Mouse (Mus musculus): ENCODE data around the gene Sap30l. TPM values are rescaled to one million over a fixed set of nuclear protein-coding genes. Genes with fewer than 3 reads are reported as not detected.

The Sap30l gene
- polyA plus RNA-seq, 1 experiment from 2014 or later: 9.6 TPM

DNA sequence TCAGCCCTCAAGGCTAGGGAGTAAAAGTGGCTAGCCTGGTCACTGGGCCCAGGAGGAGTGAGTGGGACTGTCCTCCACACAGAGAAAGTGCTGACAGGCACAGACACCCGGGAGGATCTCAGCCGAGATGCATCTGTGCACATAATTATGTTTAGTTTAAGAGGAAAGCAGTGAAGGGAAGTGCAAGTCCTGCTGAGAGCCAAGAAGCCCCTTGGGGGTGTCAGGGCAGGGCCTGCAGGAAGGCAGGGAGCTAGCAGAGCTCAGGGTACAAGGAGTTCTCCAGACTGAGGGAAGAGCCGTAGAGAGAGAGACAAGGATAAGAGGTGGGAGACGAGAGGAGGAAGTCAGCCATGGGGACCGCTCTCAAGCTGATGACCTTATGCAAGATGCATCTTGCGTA lies 25.6 kb upstream of the Sap30l start:
- H3K4me3 ChIP-seq: no peak overlapping the region
- H3K9ac ChIP-seq: no peak overlapping the region
- WGBS: 66% methylated on average over 6 of the region's 6 CpGs
- H3K4me2 ChIP-seq: no peak overlapping the region
- peaks cover 26% of the 10 kb centered on the region for H3K4me1 ChIP-seq (replicated peaks)
- no peaks in the 10 kb centered on the region for H3K27me3 ChIP-seq
- no peak for ATAC-seq (ENCODE audit: low FRiP score, low read depth)
- H3K9me3 ChIP-seq: no peaks in the 10 kb centered on the region
- no peak overlapping the region for H3K27ac ChIP-seq (replicated peaks)
- no peaks in the 10 kb centered on the region for H3K36me3 ChIP-seq

DNA sequence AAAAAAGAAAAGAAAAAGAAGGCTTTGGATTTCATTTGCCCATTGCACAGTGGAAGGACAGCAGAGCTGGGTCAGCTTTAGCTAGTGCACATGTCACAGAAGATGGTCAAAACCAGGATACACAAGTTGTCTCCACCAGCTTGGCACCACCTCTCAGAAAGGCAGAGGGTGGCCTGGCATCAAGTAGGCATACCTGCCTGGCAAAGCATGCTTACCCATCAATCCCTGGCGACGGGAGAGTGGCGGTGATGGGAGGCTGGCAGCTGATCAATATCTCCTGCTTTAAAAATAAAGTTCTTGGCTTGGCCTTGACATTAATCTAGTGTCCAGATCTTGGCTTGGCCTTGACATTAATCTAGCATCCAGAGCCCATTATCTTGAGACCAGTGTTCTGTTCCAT lies 24.9 kb upstream of the Sap30l start:
- H3K27me3 ChIP-seq: no peaks in the 10 kb centered on the region
- H3K36me3 ChIP-seq: no peaks in the 10 kb centered on the region
- H3K27ac ChIP-seq (replicated peaks): no peak overlapping the region
- 82% methylated on average over 3 of the region's 3 CpGs for WGBS
- peaks cover 26% of the 10 kb centered on the region for H3K4me1 ChIP-seq (replicated peaks)
- no peak for ATAC-seq (ENCODE audit: low FRiP score, low read depth)
- H3K9ac ChIP-seq: no peak overlapping the region
- H3K4me3 ChIP-seq: no peak overlapping the region
- H3K9me3 ChIP-seq: no peaks in the 10 kb centered on the region
- H3K4me2 ChIP-seq: no peak overlapping the region

DNA sequence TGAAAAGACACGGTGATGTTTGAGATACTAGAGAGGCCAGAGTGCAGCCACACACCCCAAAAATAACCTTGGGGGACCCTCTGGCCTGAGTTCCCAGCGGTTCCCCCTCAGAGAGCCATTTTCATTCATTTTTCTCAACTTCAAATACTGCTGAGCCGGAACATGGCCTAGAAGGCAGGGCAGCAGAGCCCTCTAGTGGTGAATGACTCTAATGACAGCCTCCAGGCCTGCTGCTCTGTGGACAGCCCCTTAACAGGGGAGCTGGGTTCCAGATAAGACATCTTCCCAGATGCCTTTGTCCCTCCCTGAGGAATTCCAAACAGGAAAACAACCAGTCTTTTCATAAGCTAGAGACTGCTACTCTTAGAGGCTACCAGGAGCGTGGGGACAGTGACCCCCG lies 23.1 kb upstream of the Sap30l start:
- Histone ChIP-seq H3K36me3 (no peaks in the 10 kb centered on the region), H3K27me3 (no peaks in the 10 kb centered on the region), H3K4me2 (no peak overlapping the region), H3K4me1 (replicated peaks) (peaks cover 20% of the 10 kb centered on the region), H3K27ac (replicated peaks) (no peak overlapping the region), H3K9ac (no peak overlapping the region), H3K9me3 (no peaks in the 10 kb centered on the region), H3K4me3 (no peak overlapping the region)
- ATAC-seq (ENCODE audit: low FRiP score, low read depth): 0 out of 2 replicates have a peak, but pooled peaks have one; percentile 62
- WGBS: 27% methylated on average over 5 of the region's 5 CpGs

DNA sequence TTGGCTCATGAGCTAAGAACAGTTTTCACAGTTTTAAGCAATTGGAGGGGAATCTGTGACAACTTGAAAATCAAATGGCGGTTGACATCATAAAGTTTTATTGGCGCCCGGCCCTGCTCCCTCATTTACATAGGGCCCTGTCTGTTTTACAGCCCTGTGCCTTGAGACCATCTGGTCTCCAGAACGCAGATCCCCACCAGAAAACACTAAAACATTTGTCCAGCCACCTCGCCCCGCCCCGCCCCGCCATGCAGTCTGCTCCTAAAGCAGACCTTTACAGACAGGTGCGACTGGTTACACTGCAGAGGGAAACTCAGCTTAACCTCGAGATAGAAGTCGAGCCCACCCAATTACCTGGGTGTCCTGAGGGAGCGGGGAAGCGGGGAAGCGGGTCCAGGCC lies 21.6 kb upstream of the Sap30l start:
- Histone ChIP-seq H3K9me3 (no peaks in the 10 kb centered on the region), H3K36me3 (no peaks in the 10 kb centered on the region), H3K4me2 (no peak overlapping the region), H3K9ac (no peak overlapping the region), H3K27me3 (no peaks in the 10 kb centered on the region), H3K27ac (replicated peaks) (no peak overlapping the region), H3K4me3 (no peak overlapping the region), H3K4me1 (replicated peaks) (peaks cover 7% of the 10 kb centered on the region)
- ATAC-seq (ENCODE audit: low FRiP score, low read depth): no peak
- 91% methylated on average over 14 of the region's 14 CpGs for WGBS

DNA sequence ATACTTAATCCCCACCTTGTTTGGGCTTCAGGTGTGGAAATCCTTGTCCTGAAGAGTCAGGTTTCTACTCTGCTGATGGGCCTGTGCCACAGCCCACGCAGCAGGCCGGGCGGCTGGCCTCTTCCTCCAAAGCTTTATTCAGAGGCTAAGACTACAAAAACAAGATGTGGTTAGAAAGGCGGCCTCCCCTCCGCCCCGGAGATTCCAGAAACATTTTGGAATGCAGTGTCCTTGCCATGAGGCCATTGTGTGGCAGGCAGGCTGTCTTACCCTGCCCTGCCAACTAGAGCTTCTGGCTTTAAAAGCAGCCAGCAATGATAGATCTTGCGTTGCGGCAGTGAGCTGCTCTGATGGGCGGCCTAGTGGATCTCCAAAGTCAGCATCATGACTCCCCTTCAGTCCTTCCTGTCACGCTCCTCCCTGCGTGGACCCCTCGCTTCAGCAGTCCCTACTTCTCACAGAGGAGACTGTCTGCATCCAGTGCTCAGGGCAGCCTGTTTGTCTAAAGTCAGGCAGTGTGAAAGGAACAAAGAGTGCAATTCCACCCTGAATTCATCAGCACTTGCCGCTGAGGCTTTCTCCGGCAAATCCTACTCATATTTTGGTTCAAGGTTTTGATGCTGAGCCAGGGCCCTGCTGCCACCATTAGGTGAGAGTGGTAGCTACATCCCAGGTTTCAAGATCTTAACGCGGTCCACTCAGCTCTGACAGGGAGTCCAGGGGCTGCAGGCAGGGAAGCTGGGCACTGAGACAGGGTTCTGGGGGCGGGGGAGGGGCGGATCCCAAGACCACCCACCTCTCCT lies 14.6 kb upstream of the Sap30l start:
- peak; percentile 67; the same call in 1 of the 2 replicates for ATAC-seq (ENCODE audit: low FRiP score, low read depth)
- no peaks in the 10 kb centered on the region for H3K36me3 ChIP-seq
- H3K27ac ChIP-seq (replicated peaks): peak overlapping the region; percentile 60
- peak overlapping the region; percentile 9 for H3K4me2 ChIP-seq
- H3K4me3 ChIP-seq: no peak overlapping the region
- H3K9ac ChIP-seq: peak overlapping the region; percentile 27
- H3K4me1 ChIP-seq (replicated peaks): peaks cover 20% of the 10 kb centered on the region
- H3K27me3 ChIP-seq: no peaks in the 10 kb centered on the region; the same call in 1 of the 2 replicates
- no peaks in the 10 kb centered on the region for H3K9me3 ChIP-seq
- 16% methylated on average over 18 of the region's 18 CpGs for WGBS

DNA sequence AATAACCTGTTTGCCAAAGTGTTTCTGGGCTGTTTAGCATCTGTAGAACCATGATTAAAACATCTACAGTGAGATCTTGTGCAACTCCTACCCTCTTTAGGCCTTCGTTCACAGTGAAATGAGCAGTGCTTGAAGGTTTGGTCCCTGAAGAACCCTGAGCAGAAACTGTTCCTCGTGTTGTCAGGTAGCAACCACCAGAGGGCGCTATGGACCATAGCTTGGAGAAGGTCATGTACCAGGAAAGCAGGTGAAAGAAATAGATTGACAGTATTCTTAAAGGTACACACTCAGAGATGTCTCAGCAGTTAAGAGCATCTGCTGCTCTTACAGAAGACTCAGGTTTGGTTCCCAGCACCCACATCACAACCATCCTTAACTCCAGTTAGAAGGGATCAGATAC lies 13.5 kb upstream of the Sap30l start:
- Histone ChIP-seq H3K36me3 (no peaks in the 10 kb centered on the region), H3K4me1 (replicated peaks) (peaks cover 20% of the 10 kb centered on the region), H3K27me3 (no peaks in the 10 kb centered on the region; the same call in 1 of the 2 replicates), H3K4me2 (no peak overlapping the region), H3K27ac (replicated peaks) (no peak overlapping the region), H3K9me3 (no peaks in the 10 kb centered on the region), H3K9ac (no peak overlapping the region), H3K4me3 (no peak overlapping the region)
- WGBS: 36% methylated on average over 3 of the region's 3 CpGs
- no peak for ATAC-seq (ENCODE audit: low FRiP score, low read depth)

DNA sequence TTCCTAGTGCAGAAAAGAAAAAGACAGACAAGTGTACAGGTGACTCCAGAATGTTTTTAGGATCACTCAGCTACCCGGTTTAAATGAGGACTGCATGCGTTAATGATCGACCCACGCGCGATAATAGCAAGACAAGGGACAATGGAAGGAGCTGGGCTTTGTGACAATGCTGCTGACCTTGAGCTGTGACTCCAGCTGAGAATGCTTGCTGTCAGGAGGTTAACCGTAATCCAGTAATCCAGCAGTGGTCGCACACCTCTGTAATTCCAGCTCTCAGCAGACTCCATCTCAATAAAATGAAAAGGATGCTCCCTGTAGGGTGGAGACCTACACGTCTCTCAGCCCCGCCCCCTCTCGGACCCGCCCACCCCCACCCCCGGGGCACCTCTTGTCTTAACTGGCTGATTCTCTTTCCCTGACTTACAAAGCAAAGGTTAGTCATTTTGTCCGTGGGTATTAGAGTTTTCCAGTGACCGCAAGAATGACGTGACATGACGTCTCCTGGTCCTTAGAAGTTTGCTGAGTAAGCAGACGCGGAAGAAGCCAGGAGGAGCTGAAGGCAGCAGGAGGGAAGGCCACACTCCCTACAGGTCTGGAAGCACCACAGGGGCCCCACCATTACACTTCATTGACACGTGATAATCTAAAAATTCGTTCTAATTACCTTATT lies 10.4 kb upstream of the Sap30l start:
- H3K27me3 ChIP-seq: no peaks in the 10 kb centered on the region
- no peak for ATAC-seq (ENCODE audit: low FRiP score, low read depth)
- H3K4me3 ChIP-seq: no peak overlapping the region
- H3K9ac ChIP-seq: no peak overlapping the region
- H3K27ac ChIP-seq (replicated peaks): no peak overlapping the region
- WGBS: 21% methylated on average over 21 of the region's 21 CpGs
- H3K4me1 ChIP-seq (replicated peaks): peaks cover 16% of the 10 kb centered on the region
- H3K36me3 ChIP-seq: no peaks in the 10 kb centered on the region
- no peaks in the 10 kb centered on the region for H3K9me3 ChIP-seq
- no peak overlapping the region for H3K4me2 ChIP-seq

DNA sequence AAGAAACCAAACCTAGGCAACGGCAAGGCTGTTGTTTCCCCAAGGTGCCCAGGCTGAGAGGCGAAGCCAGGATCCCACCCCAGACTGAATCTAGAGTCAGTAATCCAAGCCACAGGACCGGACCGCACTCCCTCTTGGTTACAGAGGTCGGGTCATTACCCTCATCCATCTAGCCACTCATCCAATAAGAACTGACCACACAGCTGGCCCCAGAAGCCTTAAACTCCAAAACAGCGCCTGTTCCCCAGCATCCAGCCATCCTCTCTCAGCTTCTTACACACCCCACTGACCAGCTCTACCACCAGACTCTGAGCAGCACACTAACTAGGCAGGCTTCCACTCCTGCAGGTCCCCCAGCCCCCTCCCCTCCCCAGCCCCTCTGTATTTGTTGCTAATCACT lies 6.4 kb upstream of the Sap30l start:
- H3K27ac ChIP-seq (replicated peaks): no peak overlapping the region
- ATAC-seq (ENCODE audit: low FRiP score, low read depth): no peak
- 56% methylated on average over 6 of the region's 6 CpGs for WGBS

DNA sequence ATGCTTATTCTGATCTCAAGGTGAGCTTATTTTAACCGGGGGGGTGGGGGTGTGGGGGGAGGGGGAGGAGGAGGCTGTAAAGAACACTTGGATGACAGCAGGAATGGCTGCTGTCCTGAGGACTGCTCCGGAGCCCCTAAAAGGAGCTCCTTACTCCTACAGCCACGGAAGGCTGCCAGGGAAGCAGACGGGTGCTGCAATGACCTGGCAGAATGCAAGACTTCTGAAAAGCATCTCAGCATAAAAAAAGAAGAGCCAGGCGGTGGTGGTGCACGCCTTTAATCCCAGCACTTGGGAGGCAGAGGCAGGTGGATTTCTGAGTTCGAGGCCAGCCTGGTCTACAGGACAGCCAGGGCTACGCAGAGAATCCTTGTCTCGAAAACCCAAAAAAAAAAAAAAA lies 3.6 kb upstream of the Sap30l start:
- no peak overlapping the region for H3K9ac ChIP-seq
- H3K27ac ChIP-seq (replicated peaks): no peak overlapping the region
- no peak overlapping the region for H3K4me3 ChIP-seq
- H3K4me1 ChIP-seq (replicated peaks): peaks cover 18% of the 10 kb centered on the region
- H3K27me3 ChIP-seq: no peaks in the 10 kb centered on the region
- no peak overlapping the region for H3K4me2 ChIP-seq
- H3K36me3 ChIP-seq: no peaks in the 10 kb centered on the region
- WGBS: 83% methylated on average over 9 of the region's 9 CpGs
- no peaks in the 10 kb centered on the region for H3K9me3 ChIP-seq
- no peak for ATAC-seq (ENCODE audit: low FRiP score, low read depth)

More for the DNA sequence above, 6.4 kb upstream of the Sap30l start:
- no peaks in the 10 kb centered on the region for H3K36me3 ChIP-seq
- no peak overlapping the region for H3K4me3 ChIP-seq
- H3K9ac ChIP-seq: no peak overlapping the region
- peaks cover 2% of the 10 kb centered on the region for H3K4me1 ChIP-seq (replicated peaks)
- H3K4me2 ChIP-seq: no peak overlapping the region
- no peaks in the 10 kb centered on the region for H3K9me3 ChIP-seq
- H3K27me3 ChIP-seq: no peaks in the 10 kb centered on the region

DNA sequence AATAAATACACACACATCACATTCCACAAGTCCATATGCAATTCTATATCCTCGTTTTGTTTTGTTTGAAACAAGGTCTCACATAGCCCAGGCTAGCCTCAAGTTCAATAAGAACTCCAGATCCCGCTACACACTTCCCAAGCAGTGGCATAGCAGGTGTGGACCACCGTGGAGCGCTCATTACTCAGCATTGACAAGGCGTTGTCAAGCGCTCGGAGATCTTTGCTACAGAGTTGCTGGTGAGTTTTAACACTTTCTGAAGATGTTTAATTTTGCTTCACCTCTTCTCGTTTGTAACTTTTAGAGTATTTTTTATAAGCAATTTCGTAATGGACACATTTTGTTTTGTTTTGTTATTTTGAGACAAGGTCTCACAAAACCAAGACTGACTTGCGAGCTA lies 2.0 kb upstream of the Sap30l start:
- Histone ChIP-seq H3K4me1 (replicated peaks) (peaks cover 28% of the 10 kb centered on the region), H3K27ac (replicated peaks) (no peak overlapping the region), H3K4me3 (no peak overlapping the region), H3K36me3 (no peaks in the 10 kb centered on the region), H3K9me3 (no peaks in the 10 kb centered on the region), H3K4me2 (no peak overlapping the region), H3K9ac (no peak overlapping the region), H3K27me3 (no peaks in the 10 kb centered on the region)
- WGBS: 83% methylated on average over 10 of the region's 10 CpGs
- no peak for ATAC-seq (ENCODE audit: low FRiP score, low read depth)

DNA sequence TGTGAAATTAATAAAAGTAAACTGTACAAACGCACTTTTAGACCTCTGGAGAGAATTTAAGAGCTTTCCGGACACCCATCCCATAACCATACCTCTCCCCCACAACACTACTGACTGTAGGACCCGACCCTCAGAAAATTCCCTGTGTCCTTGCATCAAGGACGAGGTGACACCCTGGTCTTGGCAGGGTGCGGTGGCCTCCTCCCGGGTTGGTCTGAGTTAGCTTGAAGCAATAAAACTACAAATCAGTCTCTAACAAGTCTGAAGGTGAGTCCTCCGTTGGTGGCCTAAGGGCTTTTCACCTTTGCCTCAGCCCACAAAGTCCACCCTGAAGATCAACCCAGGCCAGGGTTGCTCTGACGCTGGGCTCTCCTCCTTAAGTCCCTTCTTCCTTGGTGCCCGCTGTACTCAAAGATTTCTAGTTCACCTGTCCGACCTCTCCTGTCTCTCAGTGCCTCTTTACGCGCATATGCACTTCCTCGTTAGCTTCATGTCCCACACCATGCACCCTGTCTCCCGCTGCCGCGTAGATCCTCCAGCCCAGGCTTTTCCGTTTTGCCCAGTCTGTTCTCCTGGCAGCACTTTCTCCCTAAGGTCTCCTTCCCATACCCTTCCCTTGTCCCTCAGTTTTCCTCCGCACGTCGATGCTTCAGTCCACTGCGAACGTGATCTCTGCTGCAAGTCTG lies 1.0 kb upstream of the Sap30l start:
- no peaks in the 10 kb centered on the region for H3K27me3 ChIP-seq
- peak overlapping the region; percentile 61 for H3K9ac ChIP-seq
- ATAC-seq (ENCODE audit: low FRiP score, low read depth): no peak
- H3K4me3 ChIP-seq: peak overlapping the region; percentile 98
- 0 out of 2 replicates have a peak overlapping the region, but pooled peaks have one; percentile 74 for H3K27ac ChIP-seq (replicated peaks)
- H3K4me1 ChIP-seq (replicated peaks): peaks cover 28% of the 10 kb centered on the region
- peak overlapping the region; percentile 95 for H3K4me2 ChIP-seq
- 16% methylated on average over 22 of the region's 22 CpGs for WGBS
- H3K36me3 ChIP-seq: no peaks in the 10 kb centered on the region
- no peaks in the 10 kb centered on the region for H3K9me3 ChIP-seq

All from hindbrain, embryonic 15.5 days (tissue).